Mouse (Mus musculus) lung, adult 2 months (tissue): ENCODE measurements around the gene Mreg. TPM values are rescaled to one million over a fixed set of nuclear protein-coding genes. Genes with fewer than 3 reads are reported as not detected.
"Not testable (repeated sequence)": the region's sequence is repeated elsewhere in the genome, so short reads cannot be mapped to it uniquely, and the experiment has no call there.

ENCODE experiments used
- DNase-seq: peaks from one replicate; pipeline ENCODE4 v3.0.0; 2022
- H3K4me1 ChIP-seq: fragments of 200-500 bp; 2 replicates; pipeline ENCODE4 v1.6.1; 2011; ENCODE audit warnings: low read length; ENCODE audit not compliant: control insufficient read depth, insufficient read depth
- H3K4me3 ChIP-seq: fragments of 200-500 bp; replicated peaks from 2 replicates; pipeline ENCODE3; 2011; ENCODE audit warnings: low read depth, mild to moderate bottlenecking, control low read depth, low read length; ENCODE audit errors: extremely low read depth
- CTCF ChIP-seq: fragments of 200-500 bp; IDR thresholded peaks from 2 replicates; pipeline ENCODE4 v1.5.1; 2011; ENCODE audit warnings: mild to moderate bottlenecking, low read length, control low read depth; ENCODE audit not compliant: insufficient read depth
- POLR2A ChIP-seq: fragments of 200-500 bp; IDR thresholded peaks from 2 replicates; pipeline ENCODE4 v1.6.1; 2011; ENCODE audit warnings: low read depth, mild to moderate bottlenecking, control low read depth, low read length, borderline replicate concordance; ENCODE audit errors: extremely low read depth
- WGBS: fragments of 180-500 bp; shearing (Covaris S2); methylation state at CpG from one replicate; pipeline ENCODE4 v1.1.7; 2018; 5-methylcytosine and 5-hydroxymethylcytosine counted together
- polyA plus RNA-seq: library from polyadenylated mRNA; depleted of rRNA; stranded (reverse); fragments of >200 nt; gene quantifications from 2 replicates; pipeline ENCODE4 v1.2.3, GENCODE M21; 2012

The Mreg gene
- polyA plus RNA-seq, 1 experiment: 6.2 TPM

DNA sequence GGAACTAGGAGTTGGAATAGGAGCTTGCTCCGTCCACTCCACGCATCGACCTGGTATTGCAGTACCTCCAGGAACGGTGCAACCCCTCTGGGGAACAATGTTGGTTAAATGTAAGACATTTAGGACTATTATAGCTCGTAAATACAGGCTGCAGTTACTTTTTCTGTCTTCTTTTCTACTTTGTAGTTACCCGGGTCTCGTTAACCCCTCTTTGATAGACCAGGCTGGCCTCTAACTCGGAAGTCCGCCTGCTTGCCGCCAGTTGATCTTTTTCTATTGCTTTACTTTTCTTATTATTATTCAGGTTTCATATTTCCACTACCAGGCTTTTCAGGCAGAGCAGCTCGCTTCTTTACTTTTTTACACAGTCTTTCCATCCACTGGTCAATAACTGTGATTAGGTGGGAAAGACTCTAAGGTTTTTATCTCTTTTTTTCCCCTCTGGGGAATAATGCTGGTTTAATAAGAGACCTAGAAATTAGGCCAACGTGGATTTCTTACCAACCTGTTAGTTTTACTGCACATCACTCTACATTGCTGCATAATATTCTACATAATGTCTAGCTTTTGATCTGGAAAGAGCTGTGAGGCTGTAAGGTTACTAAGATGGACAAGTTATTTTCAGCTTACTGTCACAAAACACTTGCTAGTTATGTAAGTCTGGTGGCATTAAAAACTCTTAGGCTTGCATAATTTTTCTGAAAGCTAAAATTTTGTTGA is 32.4 kb upstream of the Mreg start:
- TF ChIP-seq POLR2A: no peak
- no peak for TF ChIP-seq CTCF
- 5% methylated on average over 12 of the region's 12 CpGs for WGBS
- Histone ChIP-seq H3K4me1 (no peaks in the 10 kb centered on the region), H3K4me3 (peak overlapping the region; percentile 17)
- DNase-seq: no peak

DNA sequence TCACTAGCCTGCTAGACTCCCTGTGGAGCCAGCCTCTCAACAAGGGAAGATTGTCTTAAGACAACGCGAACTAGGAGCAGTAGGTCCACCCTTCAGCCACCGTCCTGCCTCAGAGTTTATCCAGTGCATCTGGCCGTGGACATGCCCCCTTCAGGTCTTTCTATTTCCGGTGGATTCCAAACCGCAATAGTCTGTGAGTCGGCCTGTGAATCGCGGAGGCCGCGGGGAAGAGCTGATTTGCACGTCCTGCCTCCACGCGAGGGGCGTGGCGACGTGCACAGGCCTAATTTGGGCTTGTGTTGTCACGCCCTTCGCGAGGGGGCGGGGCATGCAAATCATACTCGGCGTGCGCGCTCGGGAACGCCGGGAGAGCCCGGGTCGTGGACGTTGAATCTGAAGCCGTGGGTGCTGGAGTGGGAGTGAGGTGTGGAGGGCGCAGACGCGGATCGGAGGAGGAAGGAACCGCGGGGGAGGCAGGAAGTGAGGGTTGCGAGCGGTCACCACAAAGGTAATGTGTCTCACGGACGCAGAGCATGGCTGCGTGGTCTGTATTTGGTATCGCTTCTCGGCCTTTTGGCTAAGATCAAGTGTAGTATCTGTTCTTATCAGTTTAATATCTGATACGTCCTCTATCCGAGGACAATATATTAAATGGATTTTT is 31.7 kb upstream of the Mreg start:
- under 1% methylated on average over 47 of the region's 47 CpGs for WGBS
- peak overlapping the region; percentile 69 for H3K4me3 ChIP-seq
- peak; percentile 94 for DNase-seq
- no peak for TF ChIP-seq CTCF
- TF ChIP-seq POLR2A: peak; percentile 91; the same call in 1 of the 2 replicates
- no peaks in the 10 kb centered on the region for H3K4me1 ChIP-seq

DNA sequence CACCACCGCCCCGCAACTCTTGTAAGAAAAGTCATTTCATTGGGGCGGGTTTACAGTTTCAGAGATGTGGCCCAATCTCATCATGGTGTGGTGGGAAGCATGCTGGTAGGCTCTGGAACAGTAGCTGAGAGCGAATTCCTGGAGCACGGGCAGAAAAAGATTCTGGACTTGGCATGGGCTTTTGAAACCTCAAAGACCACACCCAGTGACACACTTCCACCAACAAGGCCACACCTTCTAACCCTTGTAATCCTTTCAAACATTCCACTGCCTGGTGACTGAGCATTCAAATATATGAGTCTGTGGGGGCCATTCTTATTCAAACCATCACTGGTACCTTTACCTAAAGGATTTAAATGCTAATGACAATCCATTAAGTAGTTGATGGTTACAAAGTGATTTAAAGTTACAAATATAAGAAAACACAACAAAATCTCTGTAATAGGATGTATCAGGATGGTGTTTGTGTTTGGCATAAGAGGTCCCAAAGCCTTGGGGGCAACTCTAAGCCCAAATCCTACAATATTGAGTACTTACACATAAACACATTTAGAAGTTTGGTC is 30.6 kb upstream of the Mreg start:
- no peak for DNase-seq
- 86% methylated on average over 5 of the region's 5 CpGs for WGBS
- TF ChIP-seq CTCF (no peak), POLR2A (no peak)
- no peak overlapping the region for H3K4me3 ChIP-seq
- H3K4me1 ChIP-seq: no peaks in the 10 kb centered on the region

DNA sequence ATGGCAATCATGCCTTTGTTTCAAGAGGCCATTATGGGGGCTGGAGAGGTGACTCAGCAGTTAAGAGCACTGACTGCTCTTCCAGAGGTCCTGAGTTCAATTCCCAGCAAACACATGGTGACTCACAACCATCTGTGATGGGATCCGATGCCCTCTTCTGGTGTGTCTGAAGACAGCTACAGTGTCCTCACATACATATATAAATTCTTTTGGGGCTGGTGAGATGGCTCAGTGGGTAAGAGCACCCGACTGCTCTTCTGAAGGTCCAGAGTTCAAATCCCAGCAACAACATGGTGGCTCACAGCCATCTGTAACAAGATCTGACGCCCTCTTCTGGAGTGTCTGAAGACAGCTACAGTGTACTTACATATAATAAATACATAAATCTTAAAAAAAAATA is 27.0 kb upstream of the Mreg start:
- WGBS: 80% methylated on average over 3 of the region's 3 CpGs
- not testable (repeated sequence) for H3K4me3 ChIP-seq, H3K4me1 ChIP-seq, DNase-seq

DNA sequence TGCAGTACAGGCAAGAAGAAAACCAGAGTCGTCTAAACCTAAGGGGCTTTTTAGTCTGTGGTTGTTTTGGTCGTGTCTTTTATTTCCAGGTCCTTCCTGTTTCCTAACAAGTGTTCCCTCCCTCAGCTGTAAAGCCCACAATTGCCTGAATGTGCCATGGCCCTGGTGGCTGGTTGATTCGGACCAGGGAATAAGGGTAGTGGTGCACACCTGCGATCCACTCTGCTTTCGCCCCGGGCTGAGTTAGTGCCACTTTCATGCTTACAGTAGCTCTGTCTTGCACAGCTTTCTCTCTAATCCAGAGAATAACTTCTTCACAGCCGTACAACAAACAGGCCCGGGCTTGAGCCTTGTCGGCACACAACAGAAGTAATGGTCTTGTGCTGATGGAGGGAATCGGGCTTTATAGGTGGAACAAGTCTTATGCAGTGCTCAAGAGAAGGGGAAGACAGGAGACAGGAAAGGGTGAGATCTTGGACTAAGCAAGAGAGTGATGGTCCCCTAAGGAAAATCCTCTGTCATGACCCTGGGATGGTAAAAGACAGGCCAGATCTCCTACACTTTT is 26.0 kb upstream of the Mreg start:
- TF ChIP-seq POLR2A: no peak
- TF ChIP-seq CTCF: no peak
- WGBS: 72% methylated on average over 10 of the region's 10 CpGs
- no peak for DNase-seq
- Histone ChIP-seq H3K4me1 (no peaks in the 10 kb centered on the region), H3K4me3 (no peak overlapping the region)

DNA sequence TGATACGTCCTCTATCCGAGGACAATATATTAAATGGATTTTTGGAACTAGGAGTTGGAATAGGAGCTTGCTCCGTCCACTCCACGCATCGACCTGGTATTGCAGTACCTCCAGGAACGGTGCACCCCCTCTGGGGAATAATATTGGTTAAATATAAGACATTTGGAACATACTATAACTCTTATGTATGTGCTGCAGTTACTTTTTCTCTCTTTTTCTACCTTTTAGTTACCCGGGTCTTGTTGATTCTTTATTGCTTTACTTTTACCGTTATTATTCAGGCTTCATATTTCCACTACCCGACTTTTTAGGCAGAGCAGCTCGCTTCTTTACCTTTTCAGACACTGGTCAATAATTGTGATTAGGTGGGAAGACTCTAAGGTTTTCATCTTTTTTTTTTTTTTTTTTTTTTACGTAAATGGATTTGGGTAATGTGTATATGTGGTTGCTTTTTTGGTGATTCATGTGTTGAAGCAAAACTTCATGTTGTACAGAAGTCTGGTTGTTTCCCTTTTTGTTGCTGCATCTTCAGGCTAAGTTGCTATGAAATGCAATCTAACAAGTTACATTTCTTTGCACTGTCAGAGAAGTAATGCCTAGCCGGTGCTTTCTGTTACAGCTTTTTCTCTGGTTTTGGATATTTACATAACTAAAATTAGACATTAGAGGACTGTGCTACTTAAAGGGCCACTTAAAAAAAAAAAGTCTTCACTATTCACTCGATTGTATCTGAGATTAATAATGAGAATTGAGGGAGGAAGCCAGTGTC is 25.1 kb upstream of the Mreg start:
- Histone ChIP-seq H3K4me3 (no peak overlapping the region), H3K4me1 (no peaks in the 10 kb centered on the region)
- TF ChIP-seq POLR2A: no peak
- no peak for TF ChIP-seq CTCF
- WGBS: 5% methylated on average over 13 of the region's 13 CpGs
- DNase-seq: no peak

DNA sequence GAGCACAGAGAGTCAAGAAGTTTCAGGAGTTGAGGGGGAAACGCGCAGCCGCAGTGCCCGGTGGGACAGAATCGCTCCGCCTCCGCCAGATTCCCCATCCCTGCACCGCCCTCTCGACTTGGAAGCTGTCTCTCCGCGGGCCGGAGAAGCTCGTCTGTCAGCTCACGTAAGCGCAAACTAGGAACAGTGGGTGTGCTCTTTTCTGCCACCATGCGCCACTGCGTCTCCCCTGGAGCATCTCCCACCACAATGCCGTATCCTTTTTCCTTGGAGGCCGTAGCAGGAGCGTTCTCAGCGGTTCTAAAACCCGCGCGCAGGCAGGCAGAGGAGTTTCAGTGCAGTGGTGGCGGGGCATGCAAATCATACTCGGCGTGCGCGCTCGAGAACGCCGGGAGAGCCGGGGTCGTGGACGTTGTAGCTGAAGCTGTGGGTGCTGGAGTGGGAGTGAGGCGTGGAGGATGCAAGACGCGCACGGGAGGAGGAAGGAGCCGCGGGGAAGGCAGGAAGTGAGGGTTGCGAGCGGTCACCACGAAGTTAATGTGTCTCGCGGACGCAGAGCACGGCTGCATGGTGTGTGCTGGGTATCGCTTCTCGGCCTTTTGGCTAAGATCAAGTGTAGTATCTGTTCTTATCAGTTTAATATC is 24.4 kb upstream of the Mreg start:
- not testable (repeated sequence) for H3K4me1 ChIP-seq
- peak; percentile 24; the same call in 1 of the 2 replicates for TF ChIP-seq POLR2A
- peak overlapping the region; percentile 75 for H3K4me3 ChIP-seq
- DNase-seq: peak; percentile 69
- whole genome bisulfite sequencing: under 1% methylated on average over 37 of the region's 50 CpGs

DNA sequence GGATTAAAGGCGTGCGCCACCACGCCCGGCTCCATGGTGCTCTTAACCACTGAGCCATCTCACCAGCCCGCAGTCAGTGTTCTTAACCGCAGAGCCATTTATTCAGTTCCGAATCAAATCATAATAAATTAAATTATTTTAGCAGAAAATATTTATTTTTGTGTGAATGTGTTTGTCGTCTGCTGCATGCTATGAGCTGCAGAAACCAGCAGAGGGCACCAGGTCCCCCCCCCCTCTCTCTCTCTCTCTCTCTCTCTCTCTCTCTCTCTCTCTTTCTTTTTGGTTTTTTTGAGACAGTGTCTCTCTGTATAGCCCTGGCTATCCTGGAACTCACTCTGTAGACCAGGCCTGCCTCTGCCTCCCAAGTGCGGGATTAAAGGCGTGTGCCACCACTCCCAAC is 20.5 kb upstream of the Mreg start:
- not testable (repeated sequence) for H3K4me1 ChIP-seq, DNase-seq, H3K4me3 ChIP-seq
- 68% methylated on average over 10 of the region's 10 CpGs for WGBS

DNA sequence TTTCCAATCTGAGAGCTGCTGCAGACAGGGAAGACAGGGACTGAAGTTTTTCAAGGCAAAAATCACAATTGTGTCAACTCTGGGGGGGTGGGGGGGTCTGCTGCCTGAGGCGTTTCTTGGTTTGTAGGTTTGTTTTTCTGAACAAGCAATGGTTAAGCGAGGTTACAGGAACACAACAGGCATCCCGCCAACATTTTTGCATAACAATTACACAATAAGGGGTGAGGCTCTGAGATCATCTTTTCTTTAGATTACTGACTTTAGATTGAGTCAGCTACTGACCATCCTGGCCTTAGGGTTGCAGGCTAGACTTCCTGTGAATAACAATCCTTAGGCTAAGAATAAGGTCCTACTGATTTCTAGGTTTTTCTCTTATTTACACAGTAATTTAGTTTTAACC is 16.9 kb upstream of the Mreg start:
- no peaks in the 10 kb centered on the region for H3K4me1 ChIP-seq
- no peak for TF ChIP-seq POLR2A
- no peak for TF ChIP-seq CTCF
- H3K4me3 ChIP-seq: no peak overlapping the region
- WGBS: 18% methylated on average over 3 of the region's 3 CpGs
- no peak for DNase-seq
